Comparison of ENCODE assay signal across 8 mouse cellular contexts in the genomic region with DNA sequence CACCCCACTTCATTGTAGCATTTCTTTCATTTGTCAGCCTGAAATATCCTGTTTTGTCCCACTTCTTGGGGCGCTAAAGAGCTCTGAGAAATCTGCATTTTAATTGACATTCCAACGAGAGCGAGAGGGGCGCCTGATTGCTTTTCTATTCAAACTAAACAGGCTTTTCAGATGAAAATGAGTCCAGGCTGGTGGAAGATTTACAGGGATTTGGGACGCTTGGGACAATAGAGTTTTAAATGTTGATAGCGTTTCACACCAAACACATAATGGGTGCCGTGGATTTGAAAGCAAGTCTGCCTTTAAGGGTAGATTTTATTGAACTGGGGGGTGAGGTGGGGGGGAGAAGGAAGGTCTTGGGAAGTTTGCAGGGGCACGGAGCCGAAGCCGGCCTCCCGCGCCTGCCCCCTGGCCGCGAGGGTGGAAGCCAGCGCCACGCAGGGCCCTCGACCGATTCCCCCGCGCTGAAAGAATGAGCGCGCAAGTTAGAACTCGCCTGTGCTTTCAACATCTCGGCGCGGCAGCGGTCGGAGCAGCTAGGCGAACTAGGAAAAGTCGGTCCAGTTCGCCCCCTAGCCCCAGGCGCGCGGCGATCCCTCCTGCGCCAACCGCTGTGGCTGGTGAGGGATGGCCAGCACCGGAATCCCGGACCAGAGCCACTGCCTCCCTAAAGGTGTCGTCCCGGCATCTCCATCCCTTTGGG.
DNase-seq lines count a peak whose midpoint lies in the region; ATAC-seq and TF ChIP-seq lines count a peak whose summit lies in the region.

No protein-coding gene starts in this region.

- intact Hi-C loops in left cerebral cortex, postnatal 36 days (cut with DNase I), result loop anchor here (5.0 kb wide), 3 partner anchors 47 to 118 kb away; no protein-coding TSS in a partner anchor

- H3K4me3 ChIP-seq in embryonic facial prominence, embryonic 14.5 days (ENCODE audit: low read depth, low read length), result peak overlapping the region; percentile 79
- H3K4me3 ChIP-seq in hindbrain, embryonic 10.5 days, result peak overlapping the region; percentile 79
- peak overlapping the region; percentile 89 for H3K4me3 ChIP-seq in small intestine, adult 2 months (ENCODE audit: low read depth, low read length)

- H3K9ac ChIP-seq in embryonic facial prominence, embryonic 14.5 days (ENCODE audit: low read depth, low read length), result peak overlapping the region; percentile 94

- peak overlapping the region; percentile 93 for H3K27ac ChIP-seq in embryonic facial prominence, embryonic 14.5 days (replicated peaks; ENCODE audit: low read depth, low read length)
- peak overlapping the region; percentile 95 for H3K27ac ChIP-seq in hindbrain, embryonic 10.5 days
- H3K27ac ChIP-seq in small intestine, adult 2 months (ENCODE audit: insufficient read depth, low read depth, low read length), result peak overlapping the region; percentile 76

- peak overlapping the region; percentile 78 for H3K4me2 ChIP-seq in embryonic facial prominence, embryonic 14.5 days (ENCODE audit: low read depth, low read length)

- peaks cover 32% of the 10 kb centered on the region for H3K4me1 ChIP-seq in embryonic facial prominence, embryonic 14.5 days (ENCODE audit: control insufficient read depth, insufficient read depth, low read length)
- H3K4me1 ChIP-seq in hindbrain, embryonic 10.5 days (replicated peaks), result peaks cover 92% of the 10 kb centered on the region
- H3K4me1 ChIP-seq in small intestine, adult 2 months (ENCODE audit: control insufficient read depth, insufficient read depth, insufficient read length, low read length), result peaks cover 6% of the 10 kb centered on the region

- ATAC-seq in embryonic facial prominence, embryonic 14.5 days (ENCODE audit: low read depth), result 0 out of 2 replicates have a peak, but pooled peaks have one; percentile 13

- peaks cover 14% of the 10 kb centered on the region for H3K36me3 ChIP-seq in embryonic facial prominence, embryonic 14.5 days (ENCODE audit: control insufficient read depth, insufficient read depth, low read length)
- peaks cover 23% of the 10 kb centered on the region for H3K36me3 ChIP-seq in hindbrain, embryonic 10.5 days
- peaks cover 2% of the 10 kb centered on the region; the same call in 1 of the 2 replicates for H3K36me3 ChIP-seq in small intestine, adult 2 months (ENCODE audit: control insufficient read depth, insufficient read depth, low read length)

- no peaks in the 10 kb centered on the region for H3K9me3 ChIP-seq in embryonic facial prominence, embryonic 14.5 days (ENCODE audit: control insufficient read depth, low read length)
- H3K9me3 ChIP-seq in hindbrain, embryonic 10.5 days, result no peaks in the 10 kb centered on the region

- DNase-seq in left cerebral cortex, adult 18-20 months (ENCODE audit: low spot score in 2 of 2), result peak; percentile 47 to 52
- no peak for DNase-seq in left cerebral cortex, postnatal 36 days (ENCODE audit: low spot score in 2 of 2)
- peak; percentile 81 for DNase-seq in embryonic facial prominence, embryonic 14.5 days (ENCODE audit: low spot score)
- peak; percentile 70 for DNase-seq in hindbrain, embryonic 10.5 days (ENCODE audit: low spot score)
- peak; percentile 14 to 44 for DNase-seq in left cerebral cortex, adult 8-10 months (ENCODE audit: low spot score in 2 of 2)
- peak; percentile 77 to 84 for DNase-seq in lung, postnatal 4 days
- DNase-seq in spleen, postnatal 14 days (ENCODE audit: low spot score in 2 of 2), result no peak

- TF ChIP-seq CTCF in small intestine, adult 2 months (IDR thresholded peaks at IDR 0.05; ENCODE audit: extremely low read depth, insufficient read length, insufficient replicate concordance, low read depth, low read length), result no peak

- no peaks in the 10 kb centered on the region for H3K27me3 ChIP-seq in embryonic facial prominence, embryonic 14.5 days (replicated peaks; ENCODE audit: control insufficient read depth, insufficient read depth, low read length)
- peaks cover 35% of the 10 kb centered on the region for H3K27me3 ChIP-seq in hindbrain, embryonic 10.5 days (ENCODE audit: insufficient read depth, poor library complexity, severe bottlenecking)
- H3K27me3 ChIP-seq in small intestine, adult 2 months (ENCODE audit: control insufficient read depth, insufficient read depth, low read length), result peaks cover 7% of the 10 kb centered on the region

- no peak for TF ChIP-seq POLR2A in small intestine, adult 2 months (IDR thresholded peaks at IDR 0.05; ENCODE audit: low read depth, low read length)

- WGBS in embryonic facial prominence, embryonic 14.5 days, result under 1% methylated on average over 26 of the region's 41 CpGs
- under 1% methylated on average over 41 of the region's 41 CpGs for WGBS in hindbrain, embryonic 10.5 days
- WGBS in small intestine, adult 2 months, result 1% methylated on average over 41 of the region's 41 CpGs

Comparison
In these comparisons a context has a peak if more than half of its experiments do, and no peak if none do; other contexts are left out.
1. DNase-seq: peak in left cerebral cortex, adult 18-20 months (2 of 2), embryonic facial prominence, embryonic 14.5 days (single experiment), hindbrain, embryonic 10.5 days (single experiment), left cerebral cortex, adult 8-10 months (2 of 2) and lung, postnatal 4 days (2 of 2); none in left cerebral cortex, postnatal 36 days (0 of 2) and spleen, postnatal 14 days (0 of 2).
2. Peak in every context shown above with its lines, with median percentiles within 50 percentile points of each other: H3K27ac ChIP-seq and H3K4me3 ChIP-seq.